Mouse (Mus musculus) T-helper 17 cell (primary cell): Measurements from ENCODE around the gene Osbpl6.

Experiments
- in situ Hi-C, 2 experiments: fragments of 300-600 bp; cut with MboI, MseI; formaldehyde crosslinking; loops; 1 replicate in 1 of 2; 2 replicates in 1 of 2; pipeline ENCODE4 v1.15.1; 2025; ENCODE audit warnings: high pct_unique_total_duplicates in 2 of 2

Osbpl6 gene

DNA sequence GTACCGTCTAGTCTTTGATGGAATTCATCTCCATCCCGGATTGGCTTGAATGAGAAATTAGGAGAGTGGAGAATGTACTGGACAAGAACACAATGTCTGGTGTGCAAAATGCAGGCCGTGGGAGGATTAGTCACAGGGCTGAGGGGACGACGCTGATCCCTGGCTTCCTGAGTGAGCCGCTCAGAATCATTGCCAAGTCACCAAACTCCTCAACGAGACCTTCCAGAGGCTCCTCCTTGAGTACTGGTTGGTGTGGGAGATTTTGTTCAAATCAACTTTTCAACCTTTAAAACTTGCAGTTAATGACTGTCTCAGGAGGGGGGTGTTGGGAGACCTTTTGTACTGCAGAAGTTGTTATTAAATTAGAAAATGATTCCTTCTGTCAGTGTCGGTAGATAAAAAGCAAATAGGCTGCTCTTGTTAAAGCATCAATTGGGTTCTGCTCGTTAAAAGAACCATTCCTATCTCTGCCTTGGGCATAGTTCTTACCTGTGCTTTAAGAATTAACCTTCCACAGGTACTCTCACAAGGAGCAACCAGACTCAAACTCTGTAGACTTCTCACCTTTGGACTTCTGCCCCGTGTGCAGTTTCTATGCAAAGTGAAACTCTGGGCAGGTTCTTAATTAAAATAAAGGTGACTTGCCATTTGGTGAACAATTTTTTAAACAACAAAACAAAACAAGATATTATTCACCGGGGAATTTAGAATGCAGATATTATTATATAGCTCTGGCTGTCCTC lies 89.9 kb downstream of the Osbpl6 start:
- in situ Hi-C loops = no loop called here

GRCm38 (mm10) chr2:76496749-76497140 lies 90.4 kb downstream of the Osbpl6 start:
- in situ Hi-C loops = no loop called here

- in situ Hi-C loops = no loop called here
Observed at GRCm38 (mm10) chr2:76498891-76499290, 92.6 kb downstream of the Osbpl6 start.

- in situ Hi-C loops = no loop called here
Observed at GRCm38 (mm10) chr2:76504122-76504839, 98.0 kb downstream of the Osbpl6 start.

DNA sequence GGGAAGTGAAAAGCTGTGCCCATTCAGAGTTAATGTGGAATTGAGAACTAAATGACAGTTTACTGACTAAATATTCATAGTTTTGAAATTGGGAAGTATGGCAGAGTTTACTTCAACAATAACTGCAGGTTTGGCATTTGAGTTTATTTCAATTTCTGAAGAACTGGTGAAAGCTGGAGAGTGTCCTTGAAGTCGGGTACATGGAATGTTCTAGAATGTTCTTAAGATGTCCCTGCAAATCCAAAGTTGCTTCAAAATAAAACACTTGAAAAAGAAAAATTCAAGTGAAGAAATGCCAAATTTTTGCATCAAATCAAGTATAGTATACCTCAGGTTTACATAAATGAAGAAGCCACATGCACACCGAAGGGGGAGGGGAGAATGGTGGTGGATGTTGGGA lies 98.7 kb downstream of the Osbpl6 start:
- in situ Hi-C loops = no loop called here

GRCm38 (mm10) chr2:76511281-76511721 lies 105.0 kb downstream of the Osbpl6 start:
- in situ Hi-C loops = no loop called here

- in situ Hi-C loops = no loop called here
Observed at GRCm38 (mm10) chr2:76512133-76512532, 105.8 kb downstream of the Osbpl6 start.

DNA sequence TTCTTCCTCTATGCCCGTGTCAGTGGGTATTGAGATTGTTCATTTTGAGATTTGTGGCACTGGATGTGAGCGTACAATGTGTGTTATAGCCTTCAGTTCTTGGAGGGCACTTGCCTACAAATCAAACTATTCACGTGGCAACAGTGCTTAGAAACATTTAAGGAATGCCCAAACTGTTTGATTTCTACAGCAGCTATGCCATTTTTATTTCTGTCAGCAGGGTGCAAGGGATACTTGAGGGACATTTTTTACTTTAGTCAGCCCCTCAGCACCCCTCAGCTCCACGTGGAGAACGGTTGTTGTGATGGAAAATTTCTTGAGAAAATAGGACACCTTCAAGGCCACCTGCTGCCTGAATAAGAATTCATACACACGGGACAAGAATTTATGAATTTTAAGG lies 106.6 kb downstream of the Osbpl6 start:
- in situ Hi-C loops = no loop called here

DNA sequence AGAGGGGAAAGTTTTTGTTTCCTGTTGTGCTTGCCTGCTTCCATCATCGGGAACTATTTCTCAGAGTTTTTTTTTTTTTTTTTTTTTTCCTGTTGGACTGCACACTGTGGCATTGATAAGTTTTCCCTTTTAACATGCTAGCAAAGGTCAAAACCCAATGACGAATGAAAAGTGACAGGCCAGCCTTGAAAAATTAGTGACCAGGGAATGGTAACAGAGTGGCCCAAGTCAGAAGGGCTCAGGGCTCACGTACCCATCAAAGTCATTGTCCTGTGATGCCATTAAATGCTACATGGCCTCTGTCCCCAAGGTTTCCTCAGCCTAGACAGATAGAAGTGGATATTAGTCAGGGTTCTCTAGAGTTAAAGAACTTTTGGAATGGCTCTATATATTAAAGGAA lies 107.0 kb downstream of the Osbpl6 start:
- in situ Hi-C loops = no loop called here

DNA sequence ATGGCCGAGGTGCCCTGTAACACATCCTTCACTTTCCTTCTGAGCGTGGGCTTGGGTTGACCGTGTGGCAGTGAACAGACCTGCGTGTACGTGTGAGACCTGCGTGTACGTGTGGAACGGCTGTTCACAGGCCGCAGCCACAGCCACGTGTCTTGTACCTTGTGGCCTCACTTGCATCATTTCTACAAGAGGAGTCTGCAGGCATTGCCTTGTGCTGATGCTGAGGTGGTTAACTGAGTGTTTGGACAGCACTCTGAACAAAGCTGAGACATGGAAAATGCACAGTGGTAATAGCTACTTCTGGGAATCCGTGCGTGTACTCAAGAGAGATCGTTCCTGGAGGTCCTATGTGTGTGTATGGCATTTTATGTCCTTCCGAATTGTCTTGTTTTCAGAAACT lies 111.2 kb downstream of the Osbpl6 start:
- in situ Hi-C loops = no loop called here

DNA sequence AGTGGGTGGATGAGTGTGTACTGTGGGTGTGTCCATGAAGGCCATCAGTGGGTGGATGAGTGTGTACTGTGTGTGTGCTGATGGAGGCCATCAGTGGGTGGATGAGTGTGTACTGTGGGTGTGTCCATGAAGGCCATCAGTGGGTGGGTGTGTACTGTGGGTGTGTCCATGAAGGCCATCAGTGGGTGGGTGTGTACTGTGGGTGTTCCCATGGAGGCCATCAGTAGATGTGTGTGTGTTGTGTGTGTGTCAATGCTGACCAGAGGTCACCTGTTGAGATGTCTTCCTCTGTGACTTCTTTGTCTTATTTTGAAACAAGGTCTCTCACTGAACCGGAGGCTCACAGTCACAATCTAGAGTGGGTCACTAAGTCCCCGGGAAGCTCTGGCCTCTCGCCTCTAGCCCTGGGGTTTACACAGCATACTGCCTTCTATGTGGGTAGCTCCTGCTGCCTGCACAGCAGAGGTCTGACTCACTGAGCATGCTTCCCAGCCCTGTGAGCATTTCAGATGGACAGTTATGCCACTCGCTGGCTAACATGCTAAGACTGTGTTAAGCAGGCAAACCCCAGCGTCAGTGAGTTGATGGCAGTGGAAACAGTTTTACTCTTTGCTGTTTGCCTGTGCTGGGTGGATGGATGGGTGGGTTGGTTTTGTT lies 112.2 kb downstream of the Osbpl6 start:
- in situ Hi-C loops = no loop called here

- in situ Hi-C loops = no loop called here
Observed at GRCm38 (mm10) chr2:76521585-76521984, 115.3 kb downstream of the Osbpl6 start.

DNA sequence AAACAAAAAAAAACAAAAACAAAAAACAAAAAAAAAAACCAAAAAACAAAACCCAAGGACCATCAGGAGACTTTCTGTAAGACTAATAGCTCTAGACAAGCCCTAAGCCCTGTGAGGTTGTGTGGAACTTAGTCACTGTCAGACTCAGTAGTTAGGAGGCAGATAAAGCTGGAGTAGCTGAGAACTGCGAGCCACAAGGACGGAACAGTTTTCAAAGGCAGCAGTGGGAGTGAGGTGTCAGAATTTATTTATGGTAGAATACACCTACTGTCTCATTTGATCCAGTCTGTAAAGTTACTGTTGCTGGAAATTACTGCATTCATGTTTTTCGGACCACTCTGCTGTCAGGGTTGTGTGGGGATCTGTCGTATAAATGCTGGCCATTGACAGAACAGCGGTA lies 118.1 kb downstream of the Osbpl6 start:
- in situ Hi-C loops = no loop called here

- in situ Hi-C loops = no loop called here
Observed at GRCm38 (mm10) chr2:76525645-76526044, 119.3 kb downstream of the Osbpl6 start.

DNA sequence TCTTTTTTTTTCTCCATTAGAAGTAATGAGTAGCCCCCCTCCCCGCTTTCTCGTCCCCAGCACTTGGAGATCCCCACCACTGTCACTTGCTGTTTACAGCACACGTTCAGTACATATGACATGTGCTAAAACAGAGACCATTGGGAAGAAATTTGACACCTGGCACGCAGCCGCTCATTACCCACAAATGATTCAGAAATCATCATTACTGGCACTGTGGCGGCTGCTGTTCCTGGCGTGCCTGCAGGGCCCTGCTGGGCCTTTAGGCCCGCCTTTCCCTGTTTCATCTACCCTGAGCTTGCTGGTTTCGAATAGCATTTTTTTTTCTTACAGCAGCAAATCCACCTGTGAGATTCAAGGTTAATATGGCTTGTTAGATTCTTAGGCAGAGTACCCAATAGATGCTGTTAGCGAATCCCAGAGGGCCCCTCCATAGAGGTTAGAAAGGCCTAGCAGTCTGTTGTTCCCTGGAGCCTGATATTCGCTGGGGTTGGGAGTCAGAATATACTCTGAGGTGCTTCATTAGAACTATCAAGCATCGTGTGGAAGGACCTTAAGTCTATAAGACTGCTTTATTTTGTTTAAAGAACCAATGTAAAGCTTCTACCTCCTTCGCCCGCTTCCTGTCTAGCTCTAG lies 126.3 kb downstream of the Osbpl6 start:
- in situ Hi-C loops = no loop called here

DNA sequence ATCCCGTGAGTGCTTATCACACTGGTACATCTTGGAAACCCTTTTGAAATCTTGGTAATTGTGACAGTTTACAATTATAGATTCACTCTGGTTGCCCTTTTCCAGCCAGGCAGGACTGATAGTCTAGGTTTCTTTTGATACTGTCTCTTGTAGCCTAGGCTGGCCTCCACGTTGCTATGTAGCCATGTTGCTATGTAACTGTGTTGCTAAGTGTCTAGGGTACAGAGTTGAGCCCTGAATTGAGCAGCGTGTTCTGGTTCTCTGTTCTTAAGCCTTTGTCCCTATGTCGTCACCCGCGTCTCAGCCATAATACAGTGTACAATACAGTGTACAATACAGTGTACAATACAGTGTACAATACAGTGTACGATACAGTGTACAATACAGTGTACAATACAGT lies 128.6 kb downstream of the Osbpl6 start:
- in situ Hi-C loops = no loop called here

GRCm38 (mm10) chr2:76541900-76542299 lies 135.6 kb downstream of the Osbpl6 start:
- in situ Hi-C loops = no loop called here

- in situ Hi-C loops = no loop called here
Observed at GRCm38 (mm10) chr2:76542921-76543320, 136.6 kb downstream of the Osbpl6 start.

DNA sequence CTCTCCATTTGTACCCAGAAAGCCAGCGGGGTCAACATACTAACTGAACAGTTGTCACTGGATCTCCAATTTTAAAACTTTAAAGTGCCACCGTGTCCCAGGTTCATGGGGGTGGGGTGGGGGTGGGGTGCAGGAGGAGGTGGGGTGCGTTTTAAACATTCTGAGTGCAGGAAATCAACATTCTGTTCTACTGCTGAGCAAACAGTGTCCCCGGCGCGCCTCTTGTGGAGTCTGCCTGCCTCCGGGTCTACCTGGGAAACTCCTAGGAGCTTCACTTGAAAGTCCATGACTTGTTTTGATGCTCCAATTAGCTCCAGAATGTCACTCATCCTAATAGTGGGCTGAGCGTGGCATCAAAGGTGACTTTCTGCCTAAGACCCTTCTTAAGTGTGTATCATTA lies 139.2 kb downstream of the Osbpl6 start:
- in situ Hi-C loops = no loop called here

DNA sequence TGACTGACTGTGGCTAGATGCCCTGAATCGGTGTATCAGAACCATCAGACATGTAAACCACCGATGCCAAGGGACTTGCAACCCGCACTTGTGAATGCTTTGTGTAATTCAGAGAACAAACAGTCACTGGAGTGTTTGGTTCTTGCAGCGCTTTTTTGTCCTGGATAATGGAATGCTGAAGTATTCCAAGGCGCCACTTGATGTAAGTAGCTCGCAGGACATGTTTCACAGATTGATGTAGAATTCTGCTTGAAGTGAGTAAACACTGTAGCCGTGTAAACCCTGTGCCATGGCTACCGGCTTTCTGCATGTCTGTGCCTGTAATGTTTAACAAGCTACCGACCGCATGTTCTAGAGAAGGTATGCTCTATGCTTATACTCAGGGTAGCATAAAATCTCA lies 141.9 kb downstream of the Osbpl6 start:
- in situ Hi-C loops = no loop called here

DNA sequence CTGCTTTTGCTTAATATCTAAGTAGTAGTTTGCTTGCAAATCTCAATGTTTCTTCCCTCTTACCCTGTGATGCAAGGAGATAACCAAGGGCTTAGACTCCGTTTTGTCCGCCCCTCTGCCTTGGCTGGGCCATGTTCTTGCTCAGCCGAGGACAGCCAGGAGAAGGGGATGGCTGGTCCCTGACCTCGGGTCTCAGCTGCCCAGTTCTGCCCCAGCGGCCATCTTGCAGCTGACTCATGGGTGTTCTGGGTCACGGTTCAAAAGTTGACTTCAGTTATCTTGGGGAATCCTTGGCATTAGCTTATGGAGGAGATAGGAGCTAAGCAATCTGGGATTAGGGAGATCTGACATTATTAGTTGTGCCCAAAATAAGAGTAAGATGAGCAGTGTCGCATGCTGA lies 142.5 kb downstream of the Osbpl6 start:
- in situ Hi-C loops = no loop called here

- in situ Hi-C loops = no loop called here
Observed at GRCm38 (mm10) chr2:76549316-76549715, 143.0 kb downstream of the Osbpl6 start.
